Mouse (Mus musculus) urinary bladder, postnatal 10 days (tissue): ENCODE measurements around the gene Upf1.

Source experiments
- DNase-seq: peaks from one replicate; pipeline ENCODE4 v3.0.0; 2022; ENCODE audit warnings: low spot score

The Upf1 gene

DNA sequence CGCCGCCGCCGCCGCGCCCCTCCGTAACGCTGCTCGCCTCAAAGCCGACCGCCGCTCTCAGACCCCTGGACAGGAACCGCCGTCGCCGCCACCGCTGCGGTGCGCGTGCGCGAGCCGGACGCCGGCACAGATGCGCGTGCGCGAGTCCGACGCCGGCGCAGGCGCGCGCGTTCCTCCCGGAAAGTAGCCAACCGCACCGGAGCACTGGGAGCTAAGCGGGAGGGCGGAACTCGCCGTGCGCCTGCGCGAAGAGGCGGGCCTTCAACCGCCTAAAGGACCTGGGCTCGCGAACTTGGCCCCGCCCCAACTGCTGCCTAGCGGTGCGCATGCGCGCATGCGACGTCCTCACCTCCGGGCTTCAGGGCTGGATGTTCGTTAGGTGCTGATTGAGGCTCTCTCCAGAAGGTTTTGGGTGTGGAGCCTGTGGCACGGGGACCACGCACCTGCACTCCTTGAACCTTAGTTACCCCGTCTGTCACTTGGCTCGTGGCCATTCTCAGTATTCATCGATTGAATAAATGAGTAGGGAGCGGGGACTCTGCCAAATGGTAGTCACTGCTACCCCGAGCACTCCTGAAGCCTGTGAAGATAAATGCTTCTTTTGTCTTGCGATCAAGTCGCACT is at the start of gene Upf1:
Gene Upf1, minus strand, starts transcription at position 85 of the 624 bp plus-strand sequence.
- peak; percentile 98 for DNase-seq

DNA sequence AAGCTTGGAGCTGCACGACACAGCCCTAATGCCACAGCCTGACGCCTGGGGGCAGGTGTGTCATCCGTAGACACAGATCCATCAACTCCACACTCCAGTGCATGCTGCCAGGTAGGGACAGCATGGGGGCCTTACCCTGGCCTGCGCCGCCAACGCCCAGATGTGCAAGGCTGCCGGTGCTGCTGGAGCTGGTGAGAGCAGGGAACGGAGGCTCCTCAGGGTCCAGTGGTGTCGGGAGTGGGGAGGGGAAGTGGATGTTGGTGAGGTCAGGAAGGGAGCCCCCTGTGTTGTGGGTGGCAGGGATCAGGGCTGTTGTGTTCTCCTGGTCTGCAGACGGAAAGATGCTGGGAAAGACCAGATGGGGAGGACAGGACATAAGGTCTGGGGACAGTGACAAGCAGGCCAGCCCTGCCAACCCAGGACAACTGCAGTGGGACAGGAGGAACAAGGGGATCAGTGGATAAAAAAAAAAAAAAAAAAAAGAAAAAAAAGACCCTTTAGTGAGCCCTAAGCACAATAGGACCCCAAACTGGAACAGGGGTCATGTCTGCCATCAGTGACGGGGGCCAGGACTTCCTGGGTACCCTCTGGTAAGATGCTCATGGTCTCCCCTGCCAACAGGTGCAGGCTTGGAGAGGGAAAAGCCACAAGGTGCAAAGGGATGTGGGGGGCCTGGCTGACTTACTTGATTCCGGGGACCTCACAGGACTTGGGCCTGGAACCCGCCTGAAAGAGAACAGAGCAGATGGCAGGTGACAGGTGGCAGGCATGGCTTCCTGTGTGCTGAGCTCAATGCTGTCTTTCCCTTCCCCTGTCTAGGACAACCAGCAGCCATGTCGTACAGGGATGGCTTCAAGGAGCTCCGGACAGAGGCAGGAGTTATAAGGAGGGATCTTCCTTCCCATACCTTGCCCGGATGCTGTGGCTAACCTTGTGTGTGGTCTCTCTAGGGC is 44.8 kb upstream of the Upf1 start:
- no peak for DNase-seq

DNA sequence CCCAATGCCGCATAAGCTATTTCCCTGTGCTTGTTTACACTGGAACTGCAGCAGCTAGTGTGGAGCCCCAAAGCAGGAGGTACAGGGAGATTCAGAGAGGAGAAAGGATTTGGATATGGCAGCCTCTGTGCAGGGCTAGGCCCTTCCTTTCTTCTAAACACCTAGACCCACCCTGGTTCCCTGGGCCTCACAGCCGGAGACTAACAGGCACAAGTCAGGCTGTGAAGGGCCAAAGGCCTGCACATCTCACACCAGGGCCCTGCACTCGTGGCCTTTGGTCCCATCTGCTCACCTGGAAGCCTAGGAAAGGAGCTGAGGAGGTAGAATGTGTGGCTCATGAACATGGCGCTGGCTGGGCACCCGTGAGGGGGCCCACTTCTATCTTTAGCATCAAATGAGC is 43.1 kb upstream of the Upf1 start:
- no peak for DNase-seq

DNA sequence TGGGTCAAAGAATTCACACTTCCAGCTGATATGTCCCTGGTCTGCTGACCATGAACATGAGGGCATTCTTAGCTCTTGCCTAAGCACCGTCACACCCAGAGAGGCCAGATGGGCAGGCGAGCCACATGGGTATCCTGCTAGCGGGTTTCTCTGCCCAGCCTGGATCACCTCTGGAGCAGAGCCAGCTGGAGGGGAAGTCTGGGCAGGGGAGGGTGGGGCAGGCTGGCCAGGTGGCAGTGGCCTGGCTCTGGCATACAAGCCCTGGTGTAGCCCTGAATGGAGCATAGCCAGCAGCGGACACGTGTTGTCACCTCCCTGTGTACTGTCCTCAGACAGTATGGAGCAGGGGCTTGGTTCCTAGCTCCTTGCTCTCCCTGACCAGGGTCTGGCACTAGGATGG is 42.6 kb upstream of the Upf1 start:
- DNase-seq: no peak

DNA sequence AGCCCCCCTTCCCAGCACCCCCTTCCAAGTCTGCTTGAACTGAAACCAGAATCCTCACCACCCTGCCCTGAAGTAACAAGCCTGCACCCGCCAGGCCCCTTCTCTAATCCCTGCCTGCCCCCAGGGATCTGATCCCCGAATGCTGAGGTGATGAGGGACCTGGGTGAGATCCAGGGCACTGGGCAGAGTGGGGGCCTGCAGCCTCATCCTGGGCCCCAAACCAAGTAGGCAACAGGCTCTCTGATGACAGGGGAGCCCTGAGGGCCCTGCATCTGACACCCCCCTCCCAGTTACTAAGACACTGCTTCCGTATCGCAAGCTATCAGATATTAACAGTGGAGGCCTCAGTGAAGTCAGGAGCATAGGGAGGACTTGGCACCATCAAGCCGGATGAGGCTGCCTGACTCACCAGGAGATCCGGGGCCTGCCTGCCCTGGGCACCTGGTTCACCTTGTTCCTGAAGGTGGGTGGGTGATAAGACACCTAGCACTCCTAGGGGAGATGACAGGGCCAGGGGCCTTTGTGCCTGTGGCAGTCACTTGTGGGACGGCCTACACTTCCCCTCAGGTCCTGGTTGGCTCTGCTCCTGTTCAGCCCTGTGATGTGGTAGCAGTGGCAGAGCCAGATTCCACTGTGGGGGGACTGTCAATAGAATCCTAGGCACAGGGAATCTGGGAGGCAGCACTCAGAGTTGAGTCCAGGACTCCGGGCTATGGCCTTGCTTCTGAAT is 41.4 kb upstream of the Upf1 start:
- no peak for DNase-seq

DNA sequence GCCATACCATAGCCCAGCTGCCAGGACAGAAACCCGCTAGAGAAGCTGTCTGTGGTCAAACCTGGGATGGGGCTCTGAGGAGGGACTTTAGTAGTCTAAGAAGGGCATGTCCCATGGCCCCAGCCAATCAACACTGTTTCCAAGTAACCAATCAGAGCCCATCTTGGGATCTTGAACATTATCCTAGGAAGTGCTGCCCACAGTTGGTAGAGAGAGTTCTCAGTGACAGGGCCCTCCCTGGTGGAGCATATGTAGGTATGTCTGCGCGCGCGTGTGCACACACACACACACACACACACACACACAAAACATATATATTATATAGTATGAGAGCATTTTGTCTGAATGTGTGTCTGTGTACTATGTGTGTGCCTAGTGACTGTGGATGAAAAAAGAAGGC is 40.0 kb upstream of the Upf1 start:
- DNase-seq: no peak

DNA sequence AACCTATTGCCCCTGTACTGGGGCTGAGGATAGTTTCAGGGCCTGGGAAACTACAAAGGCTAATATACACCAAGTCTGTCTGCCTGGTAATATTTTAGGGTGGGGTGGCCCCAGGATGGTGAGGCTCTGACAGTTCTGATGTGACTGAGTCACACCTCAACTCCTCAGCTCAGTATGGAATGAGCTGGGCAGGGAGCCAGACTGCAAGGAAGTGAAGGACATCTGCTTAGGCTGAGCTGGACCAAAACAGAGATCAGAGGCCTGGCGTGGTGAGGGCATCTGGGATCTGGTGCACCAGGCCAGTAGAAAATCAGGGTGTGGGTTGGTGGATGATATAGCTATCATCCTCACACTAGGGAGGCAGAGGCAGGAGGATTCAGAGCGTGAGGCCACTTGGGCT is 36.6 kb upstream of the Upf1 start:
- no peak for DNase-seq

DNA sequence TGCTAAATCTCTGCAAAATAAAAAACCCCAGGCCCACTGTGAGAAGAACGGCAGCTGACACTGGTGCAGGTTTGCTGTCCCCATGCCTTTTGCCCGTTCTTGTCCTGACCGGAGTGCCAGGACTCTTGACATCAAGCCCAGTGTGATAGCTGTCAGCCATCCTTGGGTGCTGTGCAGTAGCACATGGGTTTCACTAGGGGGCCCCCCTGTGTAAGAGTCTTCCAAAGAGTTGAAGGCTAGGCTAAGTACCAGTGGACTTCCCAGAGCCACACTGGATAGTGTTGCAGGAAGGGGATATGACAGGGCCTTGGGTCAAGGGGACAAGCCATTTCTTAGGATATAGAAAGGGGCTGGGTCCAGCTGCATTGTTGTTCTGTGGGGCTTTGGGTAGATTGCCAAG is 30.2 kb upstream of the Upf1 start:
- no peak for DNase-seq

DNA sequence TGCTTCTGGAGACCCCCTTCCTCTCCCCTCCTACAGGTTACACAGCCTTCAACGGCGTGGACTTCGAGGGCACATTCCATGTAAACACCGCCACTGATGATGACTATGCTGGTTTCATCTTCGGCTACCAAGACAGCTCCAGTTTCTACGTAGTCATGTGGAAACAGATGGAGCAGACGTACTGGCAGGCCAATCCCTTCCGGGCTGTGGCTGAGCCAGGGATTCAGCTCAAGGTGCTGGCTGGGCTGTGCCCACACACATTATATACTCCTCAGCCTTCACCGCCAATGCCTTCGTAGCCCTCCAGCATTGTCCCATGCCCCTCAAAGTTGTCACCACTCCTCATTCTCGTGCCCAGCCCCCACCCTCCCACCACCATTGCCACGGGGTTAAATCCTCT is 27.0 kb upstream of the Upf1 start:
- DNase-seq: no peak

DNA sequence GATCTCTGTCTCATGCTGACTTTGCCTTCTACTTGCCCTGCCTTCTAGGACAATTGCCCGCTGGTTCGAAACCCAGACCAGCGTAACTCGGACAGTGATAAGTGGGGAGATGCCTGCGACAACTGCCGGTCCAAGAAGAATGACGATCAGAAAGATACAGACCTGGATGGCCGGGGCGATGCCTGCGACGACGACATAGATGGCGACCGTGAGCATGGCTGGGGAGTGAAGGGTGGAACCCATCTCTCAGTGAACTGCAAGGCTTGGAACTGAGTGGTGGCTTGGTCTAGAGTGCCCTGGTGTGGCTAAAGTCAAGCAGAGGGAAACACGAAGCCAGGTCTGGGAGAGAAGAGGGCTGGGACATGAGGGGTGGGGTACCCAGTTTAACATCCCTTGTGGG is 24.0 kb upstream of the Upf1 start:
- no peak for DNase-seq

DNA sequence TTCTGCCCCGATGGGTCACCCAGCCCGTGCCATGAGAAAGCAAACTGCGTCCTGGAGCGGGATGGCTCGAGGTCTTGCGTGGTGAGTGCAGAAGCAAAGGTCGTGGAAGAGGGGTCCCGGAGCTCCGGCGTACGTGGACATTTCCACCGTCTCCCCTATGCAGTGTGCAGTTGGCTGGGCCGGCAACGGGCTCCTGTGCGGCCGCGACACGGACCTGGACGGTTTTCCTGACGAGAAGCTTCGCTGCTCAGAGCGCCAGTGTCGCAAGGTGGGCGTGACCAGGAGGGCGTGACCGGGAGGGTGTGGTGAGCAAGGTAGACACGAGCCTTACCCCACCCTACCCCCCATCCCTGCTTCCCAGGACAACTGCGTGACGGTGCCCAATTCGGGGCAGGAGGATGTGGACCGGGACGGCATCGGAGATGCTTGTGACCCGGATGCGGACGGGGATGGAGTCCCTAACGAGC is 23.2 kb upstream of the Upf1 start:
- DNase-seq: no peak

DNA sequence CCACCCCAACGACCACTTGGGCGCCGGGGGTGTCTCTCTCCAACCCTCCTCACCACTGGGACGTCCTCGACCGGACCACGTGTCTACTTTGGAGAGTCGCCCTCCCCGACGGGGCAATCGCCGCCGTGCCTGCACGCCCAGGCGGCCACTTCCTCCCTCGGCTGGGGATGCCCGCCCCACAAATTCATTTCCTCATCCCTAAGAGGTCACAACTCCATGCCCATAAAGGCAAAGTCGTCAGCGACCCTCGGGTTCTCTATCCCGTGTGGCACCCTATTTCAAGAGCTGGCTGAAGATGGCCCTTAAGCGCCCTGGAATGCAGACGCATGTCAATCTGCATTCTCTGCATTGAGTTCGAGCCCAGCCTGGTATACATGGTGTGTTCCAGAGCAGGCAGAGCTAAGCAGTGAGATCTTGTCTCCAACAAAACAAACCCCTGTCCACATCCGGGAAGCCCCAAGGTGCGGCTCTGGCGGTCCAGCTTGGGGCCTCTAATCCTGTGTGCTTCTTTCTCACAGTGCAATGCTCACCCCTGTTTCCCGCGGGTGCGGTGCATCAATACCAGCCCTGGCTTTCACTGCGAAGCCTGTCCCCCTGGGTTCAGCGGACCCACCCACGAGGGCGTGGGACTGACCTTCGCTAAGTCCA is 22.3 kb upstream of the Upf1 start:
- no peak for DNase-seq

DNA sequence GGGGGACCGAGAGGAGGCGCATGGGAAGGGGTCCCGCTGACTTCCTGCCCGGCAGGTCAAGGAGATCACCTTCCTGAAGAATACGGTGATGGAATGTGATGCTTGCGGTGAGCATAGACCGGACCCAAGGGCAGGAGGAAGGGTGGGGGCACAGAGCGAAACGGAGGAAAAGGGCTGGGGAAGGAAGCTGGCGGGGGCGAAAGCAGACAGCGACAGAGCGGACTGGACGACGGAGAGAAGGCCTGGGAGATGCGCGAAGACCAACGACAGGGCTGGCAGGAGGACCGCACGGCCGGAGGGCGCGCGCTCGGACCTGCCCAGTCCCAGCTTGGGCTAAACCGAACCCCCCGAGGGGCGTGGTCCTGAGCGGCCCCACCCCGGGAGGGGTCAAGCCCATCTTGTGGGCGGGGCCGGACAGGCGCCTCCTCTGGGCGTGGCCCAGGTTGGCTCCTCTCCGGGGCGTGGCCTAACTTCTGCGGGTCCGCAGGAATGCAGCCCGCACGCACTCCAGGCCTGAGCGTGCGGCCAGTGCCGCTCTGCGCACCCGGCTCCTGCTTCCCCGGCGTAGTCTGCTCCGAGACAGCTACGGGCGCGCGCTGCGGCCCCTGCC is 21.3 kb upstream of the Upf1 start:
- no peak for DNase-seq

DNA sequence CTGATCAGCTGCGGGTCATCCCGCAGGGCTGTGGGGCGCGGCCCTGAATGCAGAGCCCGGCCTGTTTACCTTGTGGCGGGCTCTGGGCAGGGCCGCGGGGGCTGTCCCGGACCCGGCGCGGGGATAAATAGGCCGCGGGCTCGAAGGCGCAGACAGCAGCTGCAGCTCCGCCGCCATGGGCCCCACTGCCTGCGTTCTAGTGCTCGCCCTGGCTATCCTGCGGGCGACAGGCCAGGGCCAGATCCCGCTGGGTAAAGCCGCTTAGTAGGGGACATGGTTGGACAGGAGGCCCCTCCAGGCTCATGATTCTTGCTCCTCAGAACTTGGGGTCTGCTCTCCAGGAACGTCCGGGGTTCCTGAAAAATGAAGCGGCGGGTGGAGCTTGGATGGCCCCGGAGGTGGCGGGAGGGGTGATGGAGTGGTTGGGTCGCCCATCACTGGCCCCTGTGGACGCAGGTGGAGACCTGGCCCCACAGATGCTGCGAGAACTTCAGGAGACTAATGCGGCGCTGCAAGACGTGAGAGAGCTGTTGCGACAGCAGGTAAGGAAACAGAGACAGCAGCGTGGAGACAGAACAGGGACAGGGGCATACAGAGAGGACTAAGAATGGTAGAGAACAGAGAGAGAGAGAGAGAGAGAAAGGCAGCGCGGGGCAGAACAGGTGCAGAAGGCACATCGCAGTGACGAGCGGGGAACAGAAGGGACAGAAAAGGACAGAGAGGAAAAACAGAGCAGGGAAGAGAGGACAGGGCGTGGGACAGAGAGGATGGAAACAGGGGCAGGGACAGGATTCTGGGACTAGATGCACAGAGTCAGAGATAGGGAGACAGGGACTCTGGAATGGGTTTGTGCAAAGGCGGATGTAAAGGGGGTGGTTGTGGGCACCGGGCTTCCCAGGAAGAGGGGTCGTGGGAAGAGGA is 20.6 kb upstream of the Upf1 start, which contains the start of gene Comp:
Gene Comp, plus strand, starts transcription at position 162 of the 921 bp plus-strand sequence.
- DNase-seq: no peak

DNA sequence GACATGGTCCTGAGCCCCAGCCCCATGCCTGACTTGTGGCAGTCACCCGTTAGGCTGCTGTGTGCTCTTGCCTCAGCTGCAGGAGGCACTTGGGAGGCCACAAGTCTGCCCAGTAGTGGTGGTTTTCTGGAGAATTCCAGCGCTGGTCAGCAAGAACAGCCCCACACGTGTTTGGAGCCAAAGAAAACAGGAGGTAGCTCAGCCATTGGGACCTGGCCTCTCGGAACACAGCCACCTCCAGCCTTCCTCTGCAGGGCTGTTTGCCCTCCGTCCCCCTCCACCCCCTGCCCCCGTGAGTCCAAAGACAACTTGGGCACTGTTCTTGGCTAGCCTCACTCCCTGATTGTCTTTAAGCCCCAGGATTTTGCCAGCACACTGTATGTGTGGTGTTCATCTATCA is 18.9 kb upstream of the Upf1 start:
- no peak for DNase-seq

DNA sequence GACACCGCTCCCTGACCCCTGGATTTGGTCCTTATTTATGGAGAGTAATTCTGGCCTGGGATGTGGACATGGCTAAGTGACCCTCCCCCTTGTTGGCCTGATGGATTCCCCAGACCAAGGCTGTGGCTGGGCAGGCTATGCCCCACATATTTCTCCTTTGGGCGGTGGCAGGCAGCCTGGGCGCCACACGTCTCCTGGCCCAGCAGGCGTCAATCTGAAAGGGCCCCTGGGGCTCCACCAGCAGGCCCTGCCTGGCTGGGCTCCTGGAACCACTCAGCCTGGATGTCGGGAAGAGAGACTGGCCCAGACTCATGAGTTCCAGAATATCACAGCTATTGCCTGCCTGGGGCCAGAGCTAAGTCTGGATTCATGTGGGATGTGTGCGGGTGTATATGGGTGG is 17.4 kb upstream of the Upf1 start:
- no peak for DNase-seq

DNA sequence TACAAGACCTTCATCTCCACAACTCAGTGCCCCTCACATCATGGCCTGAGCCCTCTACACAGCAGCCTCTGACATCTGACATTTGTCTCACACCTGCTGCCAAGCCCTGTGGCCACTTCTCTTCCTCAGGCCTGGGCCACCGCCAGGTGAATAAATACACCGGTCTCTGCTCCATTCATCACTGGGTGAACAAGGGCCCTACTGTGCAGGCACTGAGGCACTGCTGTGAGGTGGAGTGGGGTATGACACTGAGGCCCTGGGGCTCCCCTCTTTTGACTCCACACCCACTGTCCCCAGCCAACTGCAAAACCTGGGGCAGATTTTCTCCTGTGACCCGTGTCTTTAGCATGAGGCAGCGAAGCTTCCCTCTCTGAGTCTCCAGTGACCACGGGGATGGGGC is 13.5 kb upstream of the Upf1 start:
- no peak for DNase-seq

DNA sequence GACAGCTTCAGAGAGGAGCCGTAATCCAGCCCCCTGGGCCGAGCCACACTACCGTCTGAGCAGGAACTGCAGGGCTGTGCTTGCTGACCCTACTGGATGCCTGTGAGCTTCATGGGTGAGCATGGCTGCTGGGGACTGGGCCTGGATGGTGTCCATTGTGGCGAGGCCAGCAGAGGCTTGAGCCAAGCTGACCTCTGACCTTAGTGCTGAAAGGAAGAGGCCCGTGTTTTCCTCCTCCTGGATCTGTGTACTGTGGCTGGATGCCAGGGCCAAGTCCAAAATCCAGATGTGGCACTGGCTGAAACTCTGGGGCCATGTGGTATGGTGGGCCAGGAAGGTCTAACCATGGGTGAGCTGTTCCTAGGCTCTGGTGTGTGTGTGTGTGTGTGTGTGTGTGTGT is 11.0 kb upstream of the Upf1 start:
- no peak for DNase-seq

DNA sequence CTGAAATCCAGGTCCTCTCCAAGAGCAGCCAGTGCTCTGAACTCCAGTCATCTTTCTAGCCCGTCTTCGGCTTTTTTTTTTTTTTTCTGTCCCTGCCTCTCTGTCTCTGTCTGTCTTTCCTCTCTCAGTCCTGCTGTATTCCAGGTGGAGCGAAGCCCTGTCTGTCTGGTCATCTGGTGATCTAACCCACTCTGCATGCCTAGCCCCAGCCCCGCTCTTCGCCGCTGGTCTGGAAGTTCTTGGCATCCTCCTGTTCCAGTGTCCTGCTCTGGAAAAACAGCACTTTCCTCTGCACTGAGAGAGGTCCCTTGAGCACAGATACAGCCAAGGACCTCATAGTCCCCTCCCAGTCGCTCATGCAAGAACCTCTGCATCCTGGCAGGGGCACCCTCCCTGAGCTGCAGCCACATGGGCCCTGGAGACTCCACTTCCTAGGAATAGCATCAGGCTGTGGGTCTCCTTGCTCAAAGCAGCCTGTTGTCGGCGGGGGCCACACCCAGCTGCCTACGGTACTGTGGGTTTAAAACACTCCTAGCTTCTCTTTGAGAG is 8.5 kb upstream of the Upf1 start:
- DNase-seq: no peak

DNA sequence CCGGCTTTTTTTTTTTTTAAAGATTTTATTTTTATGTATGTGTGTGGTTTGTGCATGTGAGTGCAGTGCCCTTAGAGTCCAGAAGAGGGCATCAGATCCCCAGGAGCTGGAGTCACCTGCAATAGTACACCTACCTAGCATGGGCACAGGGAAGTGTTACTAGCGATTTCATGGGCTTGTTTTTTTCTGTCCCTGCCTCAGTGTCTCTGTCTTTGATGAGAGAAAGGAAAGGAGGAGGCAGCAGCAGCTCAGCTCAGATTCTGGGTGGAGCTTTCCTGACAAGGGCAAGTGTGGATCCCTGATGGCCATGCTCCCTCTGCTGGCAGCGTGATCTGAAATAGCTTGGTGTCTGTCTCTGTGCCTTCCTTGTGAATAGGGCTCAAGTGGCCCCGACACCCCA is 7.7 kb upstream of the Upf1 start:
- DNase-seq: no peak
